Comparison of ENCODE assay signal across 13 mouse cellular contexts in the genomic region with DNA sequence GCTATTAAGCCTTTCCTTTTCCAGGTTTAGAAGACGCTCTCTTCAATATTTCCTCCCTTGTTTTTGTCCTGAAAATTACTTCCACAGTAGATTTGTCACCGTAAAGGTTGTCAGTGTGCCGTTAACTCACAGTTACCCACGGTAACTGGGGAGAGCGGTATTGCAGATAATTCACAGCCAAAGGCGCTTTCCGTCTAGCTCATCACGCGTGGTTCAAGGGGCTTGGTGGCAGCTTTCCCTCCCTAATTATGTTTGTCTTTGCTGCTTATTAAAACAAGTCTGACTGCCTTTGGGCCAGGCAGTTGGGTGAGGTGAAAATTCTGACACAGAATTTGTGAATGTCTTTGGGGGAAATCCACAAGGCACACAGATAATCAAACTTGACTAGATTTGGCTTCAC.
DNase-seq lines count a peak whose midpoint lies in the region; ATAC-seq and TF ChIP-seq lines count a peak whose summit lies in the region.
"Had no signal": no experiment of that assay in that cellular context is flagged by ENCODE, and none has a peak within 500 bp of the region (broad histone marks: within the 10 kb centered on the region; RNA-seq: fewer than 3 reads in every experiment).

No protein-coding gene starts in this region.

- H3K4me1 ChIP-seq in forebrain, embryonic 13.5 days, result peaks cover 47% of the 10 kb centered on the region
- H3K4me1 ChIP-seq in forebrain, embryonic 10.5 days, result peaks cover 29% of the 10 kb centered on the region
- H3K4me1 ChIP-seq in hindbrain, embryonic 15.5 days (replicated peaks), result peaks cover 41% of the 10 kb centered on the region
- peaks cover 18% of the 10 kb centered on the region; the same call in 1 of the 2 replicates for H3K4me1 ChIP-seq in neural tube, embryonic 14.5 days (ENCODE audit: control insufficient read depth, insufficient read depth, low read length)

- peaks cover 18% of the 10 kb centered on the region; the same call in 1 of the 2 replicates for H3K36me3 ChIP-seq in forebrain, embryonic 13.5 days (ENCODE audit: poor library complexity, severe bottlenecking)
- H3K36me3 ChIP-seq in forebrain, embryonic 10.5 days (replicated peaks), result peaks cover 8% of the 10 kb centered on the region
- no peaks in the 10 kb centered on the region; the same call in 1 of the 2 replicates for H3K36me3 ChIP-seq in hindbrain, embryonic 15.5 days
- H3K36me3 ChIP-seq in neural tube, embryonic 14.5 days (ENCODE audit: control insufficient read depth, insufficient read depth, low read length), result no peaks in the 10 kb centered on the region
- H3K36me3 ChIP-seq: heart, embryonic 12.5 days; kidney, embryonic 15.5 days had no signal

- no peaks in the 10 kb centered on the region for H3K27me3 ChIP-seq in forebrain, embryonic 13.5 days
- H3K27me3 ChIP-seq in forebrain, embryonic 10.5 days (ENCODE audit: poor library complexity, severe bottlenecking), result no peaks in the 10 kb centered on the region
- no peaks in the 10 kb centered on the region for H3K27me3 ChIP-seq in hindbrain, embryonic 15.5 days
- no peaks in the 10 kb centered on the region for H3K27me3 ChIP-seq in neural tube, embryonic 14.5 days (ENCODE audit: control insufficient read depth, insufficient read depth, low read length)
- H3K27me3 ChIP-seq: heart, embryonic 12.5 days; kidney, embryonic 15.5 days had no signal

- H3K27ac ChIP-seq in forebrain, embryonic 13.5 days, result peak overlapping the region; percentile 78
- H3K27ac ChIP-seq in forebrain, embryonic 10.5 days, result no peak overlapping the region
- H3K27ac ChIP-seq in layer of hippocampus, adult 2 months, result peak overlapping the region; percentile 62
- H3K27ac ChIP-seq in hindbrain, embryonic 15.5 days (replicated peaks), result peak overlapping the region; percentile 63
- 0 out of 2 replicates have a peak overlapping the region, but pooled peaks have one; percentile 29 for H3K27ac ChIP-seq in neural tube, embryonic 14.5 days (ENCODE audit: low read depth, low read length)
- H3K27ac ChIP-seq: kidney, embryonic 15.5 days had no signal

- H3K4me3 ChIP-seq in forebrain, embryonic 13.5 days, result no peak overlapping the region
- no peak overlapping the region for H3K4me3 ChIP-seq in forebrain, embryonic 10.5 days
- no peak overlapping the region for H3K4me3 ChIP-seq in layer of hippocampus, adult 2 months
- H3K4me3 ChIP-seq in hindbrain, embryonic 15.5 days, result no peak overlapping the region
- no peak overlapping the region for H3K4me3 ChIP-seq in neural tube, embryonic 14.5 days (ENCODE audit: low read depth, low read length)
- H3K4me3 ChIP-seq: heart, embryonic 12.5 days; kidney, embryonic 15.5 days had no signal

- ATAC-seq in forebrain, embryonic 13.5 days, result peak; percentile 30; the same call in 1 of the 2 replicates
- no peak for ATAC-seq in hindbrain, embryonic 15.5 days (ENCODE audit: low FRiP score, low read depth)
- ATAC-seq in neural tube, embryonic 14.5 days (ENCODE audit: low read depth), result no peak
- ATAC-seq in granulocyte monocyte progenitor cell, adult 5-6 weeks (replicated peaks; ENCODE audit: poor library complexity, severe bottlenecking), result no peak
- no peak for ATAC-seq in inflammation-experienced regulatory T-cells, adult 6 months

- no peaks in the 10 kb centered on the region for H3K9me3 ChIP-seq in forebrain, embryonic 13.5 days (replicated peaks)
- H3K9me3 ChIP-seq in forebrain, embryonic 10.5 days, result no peaks in the 10 kb centered on the region
- no peaks in the 10 kb centered on the region for H3K9me3 ChIP-seq in hindbrain, embryonic 15.5 days
- no peaks in the 10 kb centered on the region for H3K9me3 ChIP-seq in neural tube, embryonic 14.5 days (ENCODE audit: control insufficient read depth, low read length)
- H3K9me3 ChIP-seq: heart, embryonic 12.5 days; kidney, embryonic 15.5 days had no signal

- H3K9ac ChIP-seq in forebrain, embryonic 13.5 days, result no peak overlapping the region
- H3K9ac ChIP-seq in hindbrain, embryonic 15.5 days, result no peak overlapping the region
- H3K9ac ChIP-seq in neural tube, embryonic 14.5 days (replicated peaks; ENCODE audit: low read depth, low read length), result no peak overlapping the region
- H3K9ac ChIP-seq: heart, embryonic 12.5 days; kidney, embryonic 15.5 days had no signal

- TF ChIP-seq CTCF in layer of hippocampus, adult 2 months (conservative IDR thresholded peaks at IDR 0.05), result no peak

- DNase-seq in forebrain, embryonic 10.5 days (ENCODE audit: extremely low spot score, low spot score), result no peak
- no peak for DNase-seq in layer of hippocampus, adult 2 months (ENCODE audit: low spot score in 2 of 2)
- DNase-seq in layer of hippocampus, postnatal 36 days, result no peak
- DNase-seq: gastrocnemius, postnatal 14 days; lung, adult 18-20 months; thymus, adult 2 months had no signal

- WGBS in forebrain, embryonic 13.5 days, result 30% methylated on average over 9 of the region's 9 CpGs
- WGBS in forebrain, embryonic 10.5 days, result 85% methylated on average over 9 of the region's 9 CpGs
- 16% methylated on average over 9 of the region's 9 CpGs for WGBS in hindbrain, embryonic 15.5 days
- 26% methylated on average over 9 of the region's 9 CpGs for WGBS in neural tube, embryonic 14.5 days

- H3K4me2 ChIP-seq in forebrain, embryonic 13.5 days, result peak overlapping the region; percentile 36
- H3K4me2 ChIP-seq in hindbrain, embryonic 15.5 days, result peak overlapping the region; percentile 36
- H3K4me2 ChIP-seq in neural tube, embryonic 14.5 days (ENCODE audit: low read depth, low read length), result peak overlapping the region; percentile 9; the same call in 1 of the 2 replicates
- H3K4me2 ChIP-seq: heart, embryonic 12.5 days; kidney, embryonic 15.5 days had no signal
